Mouse (Mus musculus) layer of hippocampus, postnatal 25 days (tissue): Measurements from ENCODE around the gene Cps1. TPM values are rescaled to one million over a fixed set of nuclear protein-coding genes. Genes with fewer than 3 reads are reported as not detected.

ENCODE experiments used
- DNase-seq, 2 experiments: peaks; one replicate each; pipeline ENCODE4 v3.0.0; 2022; ENCODE audit warnings: mixed read lengths in 2 of 2, low spot score in 1 of 2; ENCODE audit errors: extremely low spot score in 1 of 2
- total RNA-seq, 2 experiments: library from RNA; stranded (reverse); gene quantifications; 2 replicates each; pipeline ENCODE4 v1.2.3; 2021

The Cps1 gene
- total RNA-seq, 2 experiments from 2014 or later = 0.14 to 0.22 TPM

DNA sequence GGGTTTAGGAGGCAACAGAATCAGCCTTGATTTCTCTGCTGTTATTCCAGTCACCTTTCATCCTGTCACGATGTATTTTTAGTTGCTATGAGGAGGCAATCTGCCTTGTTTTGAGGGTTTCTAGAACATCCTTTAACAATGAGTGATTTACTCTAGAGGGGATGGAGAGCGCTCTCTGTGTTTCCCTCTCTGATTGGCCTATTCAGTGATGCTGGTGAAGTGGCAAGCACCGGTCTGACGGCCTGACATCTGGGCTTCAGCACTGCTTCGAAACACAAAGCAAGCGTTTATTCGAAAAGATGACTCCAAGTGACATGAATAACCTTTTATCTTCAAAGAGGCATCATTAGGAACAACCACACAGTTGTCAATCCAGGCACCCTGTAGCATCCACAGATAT lies 100.8 kb downstream of the Cps1 start:
- no peak for DNase-seq

DNA sequence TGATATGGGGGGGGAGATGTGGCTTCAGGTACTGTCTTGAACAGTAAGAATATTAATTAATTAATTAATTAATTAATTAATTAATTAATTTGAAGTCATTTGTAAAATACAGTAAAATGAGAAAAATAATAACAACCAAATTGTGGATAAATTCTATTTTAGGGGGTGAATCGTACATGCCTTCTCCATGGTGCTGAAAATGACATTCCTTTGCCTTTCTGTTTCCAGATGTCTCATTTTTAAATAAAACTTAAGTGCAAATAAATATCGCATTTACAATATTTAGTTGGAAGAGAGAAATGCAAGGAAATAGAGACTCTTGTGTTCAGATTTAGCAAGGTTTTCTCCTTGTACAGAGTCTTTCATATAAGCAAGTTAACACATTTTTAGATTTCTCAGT lies 112.0 kb downstream of the Cps1 start:
- no peak for DNase-seq

DNA sequence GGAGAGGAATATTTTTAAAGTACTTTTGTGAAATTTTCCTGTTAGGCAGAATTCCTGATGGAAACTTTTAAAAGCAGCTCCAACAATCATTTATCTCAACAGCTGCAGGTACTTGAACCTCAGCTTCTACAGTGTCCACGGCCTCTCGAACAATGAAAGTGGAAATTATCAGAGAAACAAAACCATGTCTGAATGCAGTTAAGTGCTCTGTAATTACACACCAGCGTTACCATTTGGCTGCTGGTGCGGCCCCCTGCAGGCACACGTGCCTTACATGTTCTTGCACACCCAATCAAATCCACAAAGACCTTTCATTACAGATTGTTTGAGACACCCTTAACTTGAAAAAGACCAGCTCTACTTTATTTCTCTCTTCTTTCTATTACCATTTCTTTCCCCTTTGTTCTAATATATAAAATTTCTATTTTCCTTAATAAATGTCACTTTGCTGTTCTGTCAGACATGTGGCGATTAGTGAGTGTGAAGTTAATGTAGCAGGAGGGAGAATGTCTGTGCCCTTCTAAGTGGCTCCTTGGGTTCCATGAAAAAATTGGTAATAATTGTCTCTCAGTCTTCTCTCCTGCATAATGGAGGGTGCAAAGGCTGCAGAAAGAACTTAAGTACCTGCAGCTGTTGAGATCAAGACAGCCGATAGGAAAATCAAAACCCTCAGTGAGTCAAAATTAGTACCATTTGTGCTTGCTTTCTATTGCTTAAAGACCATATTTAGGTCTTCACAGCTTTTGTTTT lies 112.8 kb downstream of the Cps1 start:
- no peak for DNase-seq

DNA sequence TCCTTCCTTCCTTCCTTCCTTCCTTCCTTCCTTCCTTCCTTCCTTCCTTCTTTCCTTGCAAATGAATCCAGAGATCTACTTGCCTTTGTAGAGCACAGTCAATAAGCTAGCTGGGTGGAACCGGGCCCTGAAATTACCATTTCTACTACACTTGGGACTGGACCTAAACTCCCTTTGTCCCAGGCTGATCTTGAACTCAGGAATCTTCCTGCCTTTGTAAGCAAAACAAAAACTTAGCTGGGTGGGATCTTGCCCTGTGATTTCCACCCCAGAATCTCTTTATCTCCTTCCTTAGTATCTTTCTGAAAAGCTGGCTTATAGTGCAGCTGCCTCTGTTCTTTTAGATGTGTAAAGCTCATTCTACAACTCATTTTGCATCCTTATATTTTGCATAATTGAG lies 115.6 kb downstream of the Cps1 start:
- DNase-seq = no peak

DNA sequence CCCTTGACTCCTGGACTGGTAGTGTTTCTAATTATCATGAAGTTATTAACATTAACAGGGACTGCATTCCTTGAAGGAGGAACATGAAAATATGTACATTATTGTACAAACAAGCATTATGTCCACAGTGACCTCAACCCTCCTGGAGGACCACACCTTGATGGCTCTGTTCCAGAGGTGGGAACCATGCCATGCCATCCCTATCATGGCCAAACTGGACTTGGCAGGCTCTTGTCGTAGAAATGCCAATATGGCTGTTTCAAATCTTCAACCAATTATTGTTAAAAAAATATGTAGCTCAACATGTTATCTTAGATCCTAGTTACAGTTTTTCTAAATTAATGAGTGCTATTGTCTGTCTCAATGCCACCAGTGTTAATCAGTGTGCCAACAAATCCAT lies 116.1 kb downstream of the Cps1 start:
- DNase-seq = no peak

DNA sequence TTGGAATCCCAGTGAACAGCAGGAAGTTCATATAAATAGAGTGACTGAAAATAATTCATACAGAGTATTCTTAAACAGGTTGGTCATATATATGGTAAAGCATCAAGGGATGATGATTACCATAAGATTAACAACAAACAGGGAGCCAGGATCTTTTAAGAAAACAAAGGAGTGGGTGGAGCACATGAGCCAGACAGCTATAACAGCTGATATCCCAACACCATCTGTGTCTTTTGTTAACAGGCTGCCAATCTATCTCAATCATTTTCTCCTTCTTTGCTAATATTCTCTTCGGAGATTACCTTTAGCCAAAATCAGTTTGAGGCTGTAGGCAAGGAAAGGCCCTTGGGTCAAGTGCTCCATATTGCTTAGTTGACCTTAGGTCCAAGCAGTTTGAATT lies 142.4 kb downstream of the Cps1 start:
- no peak for DNase-seq

DNA sequence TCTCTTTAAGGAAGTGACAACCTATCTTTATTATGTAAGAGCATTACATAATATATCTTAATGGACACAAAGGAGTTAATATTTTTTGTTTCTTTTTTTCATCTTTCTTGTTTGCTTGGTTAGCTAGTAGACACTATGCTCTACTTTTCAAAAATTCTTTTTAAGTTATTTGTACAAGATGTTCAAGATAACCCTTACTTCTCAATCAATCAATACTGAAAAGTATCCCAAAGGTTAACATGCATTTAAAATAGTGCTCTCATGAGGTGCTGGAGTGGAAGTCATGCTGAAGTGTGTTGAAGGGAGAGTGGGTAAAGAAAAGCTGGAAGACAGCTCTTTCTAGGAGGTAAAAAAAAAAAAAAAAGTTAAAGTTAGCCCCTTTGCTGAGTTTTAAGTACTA lies 145.1 kb downstream of the Cps1 start:
- no peak for DNase-seq

DNA sequence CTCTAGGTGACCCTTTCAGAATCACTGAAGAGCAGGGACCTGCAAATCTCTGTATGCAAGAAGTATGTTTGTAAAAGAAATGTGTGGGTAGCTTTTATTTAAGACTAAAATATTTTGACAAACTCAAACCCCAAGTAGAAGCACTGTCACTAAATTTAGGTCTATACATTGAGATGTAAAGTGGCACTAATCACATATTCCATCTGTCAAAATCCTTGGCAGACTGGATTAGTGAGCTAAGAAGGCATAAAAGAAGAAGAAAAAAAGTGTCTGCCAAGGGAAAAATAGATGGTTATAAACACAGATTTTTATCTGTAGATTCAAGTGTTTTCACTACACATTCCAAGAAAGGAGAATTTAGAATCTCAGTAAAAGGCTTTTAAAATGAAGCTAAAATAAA lies 145.6 kb downstream of the Cps1 start:
- DNase-seq = no peak

DNA sequence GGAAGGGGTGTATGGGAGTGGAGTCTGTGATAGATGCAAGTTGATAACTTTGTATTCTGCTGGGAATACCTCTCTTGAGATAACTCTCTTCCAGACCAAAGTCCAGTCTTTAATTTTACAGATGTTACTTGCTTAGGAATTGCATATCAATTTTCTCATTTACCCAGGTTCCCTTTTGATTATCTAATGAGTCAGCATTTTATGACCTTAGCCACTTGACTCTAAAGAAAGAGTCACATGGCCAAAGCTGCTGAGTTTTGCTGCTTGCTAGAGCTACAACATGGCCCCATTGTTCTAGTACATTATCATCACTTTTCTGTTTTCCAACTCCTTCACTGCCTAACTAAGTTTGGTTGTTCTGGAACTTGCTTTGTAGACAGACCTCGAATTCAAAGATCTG lies 153.4 kb downstream of the Cps1 start:
- no peak for DNase-seq

Other genes starting within 250 kb of the Cps1 start
- 1 to 10 TPM; 1.2 to 1.4 TPM for gene Myl1, start 177.6 kb upstream of the Cps1 start, total RNA-seq
- 100 to 1,000 TPM; 170 to 195 TPM for gene Lancl1, start 84.2 kb upstream of the Cps1 start, total RNA-seq